Mouse (Mus musculus): Measurements from ENCODE around the gene Esp31. TPM values are rescaled to one million over a fixed set of nuclear protein-coding genes. Genes with fewer than 3 reads are reported as not detected.

Gene Esp31
- total RNA-seq (2022), result not detected

GRCm38 (mm10) chr17:38639147-38639546, at the start of gene Esp31:
Esp31 (plus strand) TSS chr17:38639447.
- no peak for DNase-seq (ENCODE audit: low spot score in 2 of 2)

Other genes starting within 250 kb of the Esp31 start
- gene Esp36, start 219.3 kb upstream of the Esp31 start, total RNA-seq (2022), result not detected
- not detected for gene Esp34, start 85.3 kb upstream of the Esp31 start, total RNA-seq (2022)